Mouse (Mus musculus) kidney, postnatal 25 days (tissue): ENCODE measurements around the gene Ajap1.

Experiments used
- DNase-seq, 2 experiments: peaks; one replicate each; pipeline ENCODE4 v3.0.0; 2021; ENCODE audit warnings: mixed read lengths in 2 of 2

Ajap1 gene

GRCm38 (mm10) chr4:153340887-153341286, 141.7 kb downstream of the Ajap1 start:
- DNase-seq, result no peak

DNA sequence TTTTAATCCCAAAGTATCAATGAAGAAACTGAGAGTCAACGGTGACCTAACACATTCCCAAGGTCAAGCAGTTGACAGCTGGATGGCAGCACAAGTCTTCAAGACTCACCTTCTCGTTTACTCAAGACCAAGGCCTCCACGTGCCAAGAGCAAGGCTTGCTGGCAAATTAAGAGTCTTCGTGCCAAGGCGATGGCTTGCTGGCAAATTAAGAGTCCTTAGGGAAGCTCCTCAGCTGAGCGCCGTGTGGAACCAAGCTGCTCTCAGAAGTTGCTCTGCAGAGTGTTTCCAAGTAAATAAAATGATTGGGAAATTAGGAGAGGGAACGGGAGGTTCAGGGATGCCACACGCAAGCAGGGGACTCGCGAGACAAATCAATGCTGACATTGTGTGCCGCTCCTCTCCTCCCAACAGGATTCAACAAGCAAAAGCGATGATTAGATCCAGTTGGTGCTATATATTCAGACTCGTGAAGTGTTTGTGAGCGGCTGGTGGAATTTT, 147.3 kb downstream of the Ajap1 start:
- DNase-seq, result no peak

GRCm38 (mm10) chr4:153327809-153328208, 154.8 kb downstream of the Ajap1 start:
- no peak for DNase-seq
